Mouse (Mus musculus) layer of hippocampus, adult 8-10 months (tissue): ENCODE measurements at regions not wholly inside any gene's neighbourhood (a gene's known extent, or its start where the extent isn't known, plus 50 kb on each side); places are given as distances from the start of the nearest gene placed in this dataset.
A peak's percentile ranks its signal among the peaks of the same experiment; 100 is the strongest.

Experiments
- DNase-seq, 2 experiments: peaks; one replicate each; pipeline ENCODE4 v3.0.0; 2022; ENCODE audit warnings: low spot score in 2 of 2

- DNase-seq, result no peak
These were observed 289.4 kb downstream of the Sorl1 start for GRCm38 (mm10) chr9:41834487-41835404.

- DNase-seq, result no peak
These were observed 290.7 kb downstream of the Sorl1 start for GRCm38 (mm10) chr9:41833408-41833807.

GRCm38 (mm10) chr9:41827356-41827755 lies 296.7 kb downstream of the Sorl1 start:
- DNase-seq, result no peak

GRCm38 (mm10) chr9:41821401-41821800 lies 302.7 kb downstream of the Sorl1 start:
- no peak for DNase-seq

- DNase-seq, result no peak
These were observed 306.2 kb downstream of the Sorl1 start for GRCm38 (mm10) chr9:41817740-41818461.

GRCm38 (mm10) chr9:41815921-41816320 lies 308.2 kb downstream of the Sorl1 start:
- no peak for DNase-seq

- no peak for DNase-seq
These were observed 314.8 kb downstream of the Sorl1 start for GRCm38 (mm10) chr9:41809291-41809690.

- no peak for DNase-seq
These were observed 315.3 kb downstream of the Sorl1 start for GRCm38 (mm10) chr9:41808791-41809190.

GRCm38 (mm10) chr9:41806289-41806621 lies 317.8 kb downstream of the Sorl1 start:
- DNase-seq, result no peak

GRCm38 (mm10) chr9:41805491-41806288 lies 318.4 kb downstream of the Sorl1 start:
- DNase-seq, result no peak

- DNase-seq, result no peak
These were observed 319.3 kb downstream of the Sorl1 start for GRCm38 (mm10) chr9:41804711-41805331.

GRCm38 (mm10) chr9:41803680-41804460 lies 320.2 kb downstream of the Sorl1 start:
- peak in 1 of 2 experiments; percentile 24 for DNase-seq

- DNase-seq, result no peak
These were observed 322.7 kb downstream of the Sorl1 start for GRCm38 (mm10) chr9:41801376-41801775.

- no peak for DNase-seq
These were observed 331.3 kb downstream of the Sorl1 start for GRCm38 (mm10) chr9:41792830-41793213.

GRCm38 (mm10) chr9:41792173-41792829 lies 331.8 kb downstream of the Sorl1 start:
- no peak for DNase-seq

- DNase-seq, result peak; percentile 57 to 61
These were observed 332.5 kb downstream of the Sorl1 start for GRCm38 (mm10) chr9:41791501-41792172.

GRCm38 (mm10) chr9:41785131-41785530 lies 339.0 kb downstream of the Sorl1 start:
- DNase-seq, result no peak

GRCm38 (mm10) chr9:41772281-41772902 lies 351.7 kb downstream of the Sorl1 start:
- DNase-seq, result no peak

GRCm38 (mm10) chr9:41771276-41771675 lies 352.8 kb downstream of the Sorl1 start:
- no peak for DNase-seq
